Mouse (Mus musculus) heart, adult 18-20 months (tissue): Measurements from ENCODE around the gene Epb41l3. TPM values are rescaled to one million over a fixed set of nuclear protein-coding genes. Genes with fewer than 3 reads are reported as not detected.

Source experiments
- DNase-seq, 2 experiments: peaks; one replicate each; pipeline ENCODE4 v3.0.0; 2021 to 2022; ENCODE audit warnings: mixed read lengths in 1 of 2
- long read RNA-seq, 2 experiments: library from polyadenylated mRNA; stranded (forward); transcript quantifications; one replicate each; pipeline ENCODE4 v2.0.0; 2021
- total RNA-seq, 2 experiments: library from RNA; stranded (reverse); gene quantifications; 2 replicates each; pipeline ENCODE4 v1.2.3; 2021

Epb41l3 gene
- 10 to 100 TPM; 15.0 to 16.2 TPM for total RNA-seq
- long read RNA-seq, experiment 1, partial matches to known transcripts, result 2 of 13 reads
- long read RNA-seq, experiment 1, other reads (novel, unspliced or antisense), result 11 of 13 reads
- long read RNA-seq, experiment 2, partial matches to known transcripts, result 0 of 5 reads
- long read RNA-seq, experiment 2, other reads (novel, unspliced or antisense), result 5 of 5 reads

DNA sequence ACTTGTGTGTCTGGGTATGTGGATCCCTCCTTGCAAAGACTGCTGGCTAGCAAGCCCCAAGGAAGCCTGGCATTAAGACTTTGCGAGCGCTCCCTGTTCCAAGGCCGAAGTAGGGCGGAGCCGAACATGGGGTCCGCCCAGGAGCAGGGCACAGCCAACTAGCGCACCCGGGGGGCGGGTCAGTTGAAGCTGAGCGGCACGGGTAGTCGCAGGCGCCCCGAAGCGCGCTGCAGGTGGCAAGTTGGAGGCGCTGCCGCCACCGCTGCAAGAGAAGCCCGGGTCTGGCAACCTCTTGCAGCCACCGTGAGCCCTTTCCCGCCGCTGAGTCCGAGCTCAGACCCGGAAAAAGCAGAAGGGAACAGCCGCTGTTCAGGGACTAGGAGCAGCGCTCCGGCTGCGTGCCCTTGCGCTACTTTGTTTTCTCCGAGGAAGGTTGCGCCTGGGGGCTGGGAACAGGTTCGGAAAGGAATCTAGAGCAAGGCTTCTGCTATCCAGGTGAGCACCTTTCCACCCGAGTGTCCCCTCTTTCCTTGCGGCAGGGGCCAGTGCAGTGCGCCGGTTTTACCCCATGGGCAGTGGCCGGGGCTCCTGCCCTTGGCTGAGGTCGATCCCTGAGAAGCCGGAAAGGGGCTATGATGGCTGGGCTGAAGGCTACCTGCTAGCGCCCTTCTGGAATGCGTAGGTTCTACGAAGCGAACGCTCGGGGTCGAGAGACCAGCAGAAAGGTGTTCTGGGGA is at the start of gene Epb41l3:
TSS of gene Epb41l3 (plus strand) at position 183 of the 737 bp plus-strand sequence.
- peak; percentile 58 for DNase-seq

GRCm38 (mm10) chr17:69038760-69039675 is 36.5 kb upstream of the Epb41l3 start:
- DNase-seq, result no peak

- DNase-seq, result no peak
Measured at GRCm38 (mm10) chr17:69041516-69041915, 34.0 kb upstream of the Epb41l3 start.

DNA sequence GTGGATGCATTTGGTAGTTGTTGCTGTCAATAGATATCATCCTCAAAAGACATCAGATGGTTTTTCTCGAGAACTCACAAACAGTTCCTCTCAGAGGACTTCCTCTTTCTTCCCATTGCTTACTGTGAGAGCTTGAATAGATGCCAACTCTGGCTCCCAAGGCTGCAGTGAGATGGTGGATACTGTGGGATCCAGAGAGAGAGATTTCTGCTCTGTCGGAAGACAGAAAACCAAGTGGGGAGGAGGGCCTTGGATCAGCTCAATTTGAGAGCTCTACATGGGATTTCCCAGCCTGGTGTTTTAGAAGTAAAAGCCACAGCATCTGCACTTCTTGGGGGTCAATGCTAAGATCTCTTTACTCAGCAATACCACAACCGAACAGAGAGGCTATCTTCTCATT is 26.7 kb upstream of the Epb41l3 start:
- DNase-seq, result peak; percentile 2 to 5

- DNase-seq, result no peak
Measured at GRCm38 (mm10) chr17:69054029-69054428, 21.5 kb upstream of the Epb41l3 start.

DNA sequence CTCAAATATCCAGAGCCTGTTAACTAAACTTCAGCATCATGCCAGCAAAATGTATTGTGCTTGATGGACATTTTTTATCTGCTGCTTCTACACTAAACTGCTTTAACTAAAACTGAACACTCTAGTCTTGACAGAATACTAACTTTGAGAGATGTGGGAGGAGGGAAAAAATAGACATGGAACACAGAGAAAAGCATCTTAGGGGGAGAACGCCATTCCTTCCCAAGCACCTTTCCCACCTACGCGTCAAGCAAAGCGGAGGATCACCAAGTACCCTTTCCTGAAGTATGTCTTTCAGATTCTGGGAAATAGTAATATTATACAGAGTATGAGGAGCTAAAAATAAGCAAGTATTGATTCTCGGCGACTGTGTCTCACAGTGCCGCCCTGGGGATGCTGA is 15.7 kb upstream of the Epb41l3 start:
- DNase-seq, result no peak

DNA sequence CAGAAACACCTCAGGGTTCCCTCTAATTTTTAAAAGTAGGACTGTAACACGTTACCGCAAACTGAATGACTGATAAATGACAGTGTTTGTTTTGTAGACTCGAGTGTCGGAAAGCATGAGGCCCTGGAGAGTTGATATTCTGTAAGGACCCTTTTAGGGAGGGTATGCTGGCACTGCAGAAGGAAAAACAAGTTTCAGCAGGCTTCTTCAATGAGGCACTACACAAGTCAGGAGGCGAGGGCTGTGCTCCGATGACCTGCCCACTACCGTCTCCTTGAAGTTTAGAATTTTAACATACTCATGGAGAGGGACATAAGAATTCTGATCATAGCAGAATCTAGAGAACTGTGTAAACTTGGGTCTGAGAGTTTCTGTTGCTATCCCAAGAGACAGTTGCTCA is 15.1 kb upstream of the Epb41l3 start:
- DNase-seq, result no peak

GRCm38 (mm10) chr17:69061883-69062745 is 13.4 kb upstream of the Epb41l3 start:
- no peak for DNase-seq

- DNase-seq, result no peak
Measured at GRCm38 (mm10) chr17:69067937-69068739, 7.3 kb upstream of the Epb41l3 start.

DNA sequence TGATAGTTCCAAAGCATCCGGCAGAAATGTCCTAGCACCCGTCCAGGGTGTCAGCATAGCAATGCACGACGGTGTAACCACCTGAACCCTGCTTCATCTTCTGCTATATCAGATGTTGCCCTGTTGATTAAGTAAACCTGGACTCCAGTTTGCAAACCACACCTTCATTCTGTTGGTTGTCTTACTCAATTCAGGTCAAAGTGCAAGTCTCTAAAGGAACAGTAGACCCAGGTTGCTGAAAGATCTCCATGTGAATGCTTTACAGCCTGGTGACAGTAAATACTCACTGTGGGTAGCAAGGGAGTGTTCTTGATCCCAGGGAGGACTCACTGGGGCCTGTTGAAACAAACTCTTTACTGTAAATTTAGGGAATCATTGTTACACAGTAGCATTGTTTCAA is 1.4 kb upstream of the Epb41l3 start:
- DNase-seq, result no peak

- peak; percentile 38 for DNase-seq
Measured at GRCm38 (mm10) chr17:69076238-69076625, 749 bp downstream of the Epb41l3 start.

GRCm38 (mm10) chr17:69076747-69077543 is 1.5 kb downstream of the Epb41l3 start:
- DNase-seq, result no peak

DNA sequence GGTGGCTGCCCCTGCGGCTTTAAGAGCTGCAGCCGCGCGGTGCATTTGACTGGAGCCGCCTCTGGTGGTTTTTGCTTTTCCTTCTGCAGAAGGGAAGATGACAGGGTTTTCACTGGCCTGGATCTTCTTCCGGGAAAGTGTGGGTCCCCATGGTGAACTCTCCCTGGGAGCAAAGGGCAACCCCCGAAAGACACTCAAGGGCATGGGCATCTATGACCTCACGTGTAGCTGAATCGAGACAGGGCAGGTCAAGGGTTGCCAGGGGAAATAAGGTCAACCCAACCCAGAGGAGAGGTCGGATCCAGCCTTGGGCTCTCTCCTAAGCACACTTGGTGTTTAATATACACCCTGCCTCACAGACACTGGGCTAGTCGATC is 2.0 kb downstream of the Epb41l3 start:
- no peak for DNase-seq

GRCm38 (mm10) chr17:69082316-69082715 is 6.8 kb downstream of the Epb41l3 start:
- no peak for DNase-seq

DNA sequence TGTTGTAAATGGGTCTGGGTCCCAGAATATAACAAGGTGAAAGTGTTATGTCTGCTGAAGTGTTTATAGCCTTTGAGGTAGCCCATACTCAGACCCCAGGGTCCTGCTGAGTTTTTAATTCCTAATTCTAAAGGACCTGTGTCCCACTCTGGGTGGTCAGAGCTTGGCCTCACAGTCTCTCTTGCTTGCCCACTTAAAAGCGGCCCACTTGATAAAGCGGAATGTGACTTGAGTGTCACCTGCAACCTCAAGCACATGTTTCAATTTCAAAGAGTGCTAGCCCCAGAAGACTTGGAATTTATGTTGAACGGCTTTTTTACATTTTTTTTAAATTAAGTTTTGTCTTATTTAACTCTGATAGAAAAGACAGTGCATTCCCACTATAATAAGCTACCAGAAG is 16.1 kb downstream of the Epb41l3 start:
- no peak for DNase-seq

- DNase-seq, result no peak
Measured at GRCm38 (mm10) chr17:69097068-69097467, 21.6 kb downstream of the Epb41l3 start.

- no peak for DNase-seq
Measured at GRCm38 (mm10) chr17:69097955-69098354, 22.5 kb downstream of the Epb41l3 start.

DNA sequence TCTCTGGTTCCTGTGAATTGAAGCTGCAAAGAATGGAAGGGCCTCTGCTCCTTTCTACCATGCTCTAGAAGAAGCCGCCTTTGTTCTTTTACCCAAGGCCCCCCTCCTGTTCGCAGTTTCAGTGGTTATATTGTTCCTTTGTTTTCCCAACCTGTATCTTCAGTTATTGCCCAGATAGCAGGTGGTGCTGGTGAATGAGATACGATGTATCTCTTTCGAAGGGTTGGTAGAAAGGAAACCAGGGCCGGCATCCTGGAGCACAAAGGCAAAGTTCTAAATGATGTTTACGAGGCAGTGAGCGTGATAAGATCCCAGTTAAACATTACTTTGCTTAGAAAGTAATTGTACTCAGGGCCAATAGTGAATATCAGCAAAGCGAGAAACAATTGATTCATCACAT is 27.8 kb downstream of the Epb41l3 start:
- DNase-seq, result no peak

DNA sequence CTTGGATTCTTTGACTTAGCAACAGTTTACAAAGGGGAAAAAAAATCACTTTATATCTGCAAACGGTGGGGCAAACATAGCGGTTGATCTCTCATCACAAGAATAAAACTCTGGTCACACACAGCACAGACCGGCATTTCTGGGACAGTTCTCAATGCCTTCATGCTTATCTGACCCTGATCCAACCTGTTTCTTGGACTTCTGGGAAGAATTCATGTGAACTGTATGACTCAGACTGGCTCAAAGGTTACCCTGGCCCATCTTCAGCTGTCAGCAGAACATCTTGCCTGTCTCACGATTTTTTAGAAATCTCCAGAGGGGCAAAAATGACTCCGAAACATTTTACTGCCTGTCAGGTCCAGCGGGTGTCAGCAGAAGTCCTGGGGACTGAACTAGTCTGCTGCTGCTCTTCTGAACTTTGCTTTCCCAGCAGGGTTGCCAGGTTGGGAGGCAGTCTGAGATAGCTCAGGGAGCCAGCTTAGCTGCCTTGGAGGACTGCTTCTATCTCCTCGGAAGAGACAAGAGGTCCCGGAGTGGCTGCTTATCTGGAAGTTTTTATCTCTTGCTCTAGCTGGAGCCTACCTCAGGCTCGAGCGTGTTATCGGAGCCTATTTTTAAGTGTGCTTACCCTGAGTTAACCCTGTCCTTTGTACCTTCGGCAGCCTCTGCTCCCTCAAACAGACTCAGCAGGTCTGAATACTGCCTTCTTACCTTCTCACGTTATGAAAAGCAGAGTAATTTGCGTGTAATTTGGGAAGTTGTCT is 29.7 kb downstream of the Epb41l3 start:
- DNase-seq, result peak; percentile 17 to 22
